Mouse (Mus musculus) testis, adult 2 months (tissue): ENCODE measurements around the gene Nfib.

Experiments
- CTCF ChIP-seq: fragments of 200-500 bp; IDR thresholded peaks from 2 replicates; pipeline ENCODE4 v1.5.1; 2012; ENCODE audit warnings: low read depth, mild to moderate bottlenecking, inconsistent platforms, low read length, moderate library complexity; ENCODE audit not compliant: control insufficient read depth, insufficient read depth, insufficient replicate concordance
- POLR2A ChIP-seq: fragments of 200-500 bp; IDR thresholded peaks from 2 replicates; pipeline ENCODE4 v1.6.1; 2012; ENCODE audit warnings: low read depth, mild to moderate bottlenecking, inconsistent platforms, low read length, moderate library complexity; ENCODE audit not compliant: control insufficient read depth

DNA sequence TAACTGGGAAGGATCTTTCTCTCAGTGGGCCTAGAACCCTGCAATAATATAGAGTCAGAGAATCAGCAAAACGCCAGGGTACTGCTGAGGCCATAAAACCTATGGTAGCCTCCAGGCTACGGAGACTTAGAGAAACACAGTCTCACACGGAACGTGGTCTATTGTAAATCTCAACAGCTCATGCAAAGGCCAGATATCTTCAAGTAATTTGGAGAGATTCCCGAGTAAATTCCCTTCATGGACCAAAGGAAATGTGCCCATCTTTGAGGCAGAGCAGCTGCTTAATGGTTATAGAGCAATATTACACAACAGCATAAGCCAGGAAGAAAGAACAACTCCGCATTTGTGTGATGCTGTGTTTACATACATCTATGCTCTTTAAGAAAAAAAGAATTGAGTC is 341.6 kb downstream of the Nfib start:
- TF ChIP-seq POLR2A: no peak
- TF ChIP-seq CTCF: no peak
